Mouse (Mus musculus): ENCODE data around the gene Khk. TPM values are rescaled to one million over a fixed set of nuclear protein-coding genes. Genes with fewer than 3 reads are reported as not detected.
"Not testable (repeated sequence)": the region's sequence is repeated elsewhere in the genome, so short reads cannot be mapped to it uniquely, and the experiment has no call there.

The Khk gene
- total RNA-seq (2021), result 10 to 100 TPM; 14.4 TPM

DNA sequence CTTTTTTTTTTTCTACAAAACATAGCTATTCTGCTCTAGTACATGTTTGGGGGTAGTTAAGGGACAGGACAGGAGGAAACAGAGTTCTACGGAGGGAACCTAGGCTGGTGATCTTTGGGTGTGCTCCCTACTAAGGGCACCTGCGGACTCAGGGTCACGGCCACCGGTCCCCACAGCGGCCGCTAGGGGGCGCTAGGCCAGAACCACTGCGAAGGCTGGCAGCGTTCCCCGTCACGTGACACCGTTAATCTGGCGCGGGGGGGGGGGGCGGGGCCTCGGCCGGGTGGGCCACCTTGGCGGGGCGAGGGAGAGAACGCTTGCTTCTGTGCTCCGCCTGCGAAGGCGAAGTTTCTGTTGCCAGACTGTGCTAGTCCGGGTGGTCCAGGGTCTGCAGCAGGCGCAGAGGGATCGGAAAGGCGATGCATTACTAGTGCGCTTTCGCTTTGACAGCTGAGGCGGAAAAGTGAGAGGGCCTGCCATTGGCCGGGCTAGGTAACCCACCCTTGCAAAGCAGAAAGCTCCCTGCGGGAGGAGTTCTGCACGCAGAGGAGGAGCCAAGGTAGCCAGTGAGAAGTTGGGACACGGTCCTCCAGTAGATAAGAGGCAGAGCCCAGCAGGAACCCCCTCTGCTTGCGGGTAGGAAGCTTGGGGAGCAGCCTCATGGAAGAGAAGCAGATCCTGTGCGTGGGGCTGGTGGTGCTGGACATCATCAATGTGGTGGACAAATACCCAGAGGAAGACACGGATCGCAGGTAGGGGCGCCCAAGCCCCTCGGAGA is at the start of gene Khk:
Khk (plus strand) TSS at position 176 of the 778 bp plus-strand sequence.
- DNase-seq (ENCODE audit: low spot score in 2 of 2), result peak; percentile 84 to 87
- intact Hi-C loops (cut with DNase I), result no loop called here

DNA sequence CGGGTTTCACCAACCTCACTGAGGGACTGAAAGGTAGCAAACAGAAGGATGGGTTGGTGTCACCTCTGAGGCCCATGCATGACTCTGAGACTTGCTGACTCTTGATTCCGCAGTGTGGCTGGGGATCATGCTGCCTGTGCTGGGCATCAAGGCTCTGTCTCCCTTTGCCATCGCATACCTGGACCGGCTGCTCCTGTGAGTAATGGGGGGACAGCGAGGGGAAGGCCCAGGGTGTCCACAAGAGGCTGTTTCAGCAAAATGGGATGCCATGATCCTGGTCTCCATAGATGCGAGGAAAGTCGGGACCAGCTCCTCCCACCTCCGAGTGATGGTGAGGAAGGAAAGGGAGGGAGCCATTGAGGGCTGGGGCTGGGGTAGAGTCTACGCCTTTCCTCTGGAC is 48.7 kb upstream of the Khk start:
- intact Hi-C loops (cut with DNase I), result no loop called here
- DNase-seq (ENCODE audit: low spot score in 2 of 2), result no peak

DNA sequence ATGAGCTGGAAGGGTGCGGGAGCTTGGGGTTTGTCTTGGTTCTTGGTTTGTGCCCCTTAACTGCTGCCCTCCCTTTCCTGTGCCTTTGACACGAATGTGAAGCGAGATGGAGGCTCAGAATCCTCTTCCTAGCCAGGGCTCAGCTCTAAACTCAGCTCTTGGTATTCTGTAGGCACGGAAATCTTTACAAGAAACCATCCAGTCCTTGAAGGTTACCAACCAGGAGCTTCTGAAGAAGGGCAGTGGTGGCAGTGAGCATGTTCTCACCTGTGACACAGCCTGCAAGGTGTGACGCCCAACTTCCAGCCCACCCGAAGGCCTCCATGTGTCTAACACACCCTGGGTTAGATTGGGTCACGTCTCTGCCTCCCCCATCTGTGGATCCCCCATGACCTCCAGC is 46.9 kb upstream of the Khk start:
- no peak for DNase-seq (ENCODE audit: low spot score in 2 of 2)
- intact Hi-C loops (cut with DNase I), result no loop called here

DNA sequence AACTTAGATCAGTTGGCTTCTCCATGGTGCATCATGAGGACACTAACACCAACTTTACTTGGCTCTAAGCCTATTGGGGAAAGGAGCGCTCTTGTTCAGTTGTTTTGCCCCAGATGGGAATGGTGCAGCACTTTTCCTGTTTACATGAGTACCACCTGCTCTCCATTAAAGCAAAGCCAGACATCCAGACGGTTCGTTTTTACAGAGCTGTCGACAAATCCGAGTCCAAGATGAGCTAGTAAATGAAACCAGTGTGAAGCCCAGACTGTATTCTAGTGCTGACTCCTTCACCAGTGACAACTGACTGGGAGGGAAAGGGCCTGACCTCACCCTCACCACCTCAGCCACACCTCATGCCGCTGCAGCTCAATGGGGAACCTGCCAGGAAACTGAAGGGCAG is 42.6 kb upstream of the Khk start:
- no peak for DNase-seq (ENCODE audit: low spot score in 2 of 2)

GRCm38 (mm10) chr5:30879347-30879943 is 41.8 kb upstream of the Khk start:
- intact Hi-C loops (cut with DNase I), result no loop called here
- DNase-seq (ENCODE audit: low spot score in 2 of 2), result no peak

More for the DNA sequence above, 42.6 kb upstream of the Khk start:
- intact Hi-C loops (cut with DNase I), result no loop called here

GRCm38 (mm10) chr5:30881839-30882238 is 39.4 kb upstream of the Khk start:
- intact Hi-C loops (cut with DNase I), result not testable (repeated sequence)

DNA sequence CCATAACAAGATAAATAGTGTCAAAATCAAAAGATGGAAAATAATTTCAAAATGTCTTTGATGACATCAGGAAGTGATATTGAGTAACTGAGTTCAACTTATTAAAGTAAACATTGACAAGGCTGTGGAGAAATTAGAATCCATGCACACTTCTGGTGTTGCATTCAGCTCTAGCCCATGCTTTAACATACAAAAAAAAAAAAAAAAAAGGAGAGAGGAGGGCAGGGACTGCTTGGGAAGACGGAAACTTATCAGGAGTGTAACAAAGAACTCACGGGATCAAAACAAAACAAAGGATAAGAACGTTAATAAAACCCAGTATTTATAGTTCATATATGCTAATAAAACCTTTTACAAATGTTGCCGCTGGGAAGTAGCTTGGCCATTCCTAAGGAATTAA is 35.0 kb upstream of the Khk start:
- intact Hi-C loops (cut with DNase I), result loop anchor here (5.0 kb wide), 1 partner anchor 79 kb away; no protein-coding TSS in a partner anchor
- no peak for DNase-seq (ENCODE audit: low spot score in 2 of 2)

More at GRCm38 (mm10) chr5:30881839-30882238, 39.4 kb upstream of the Khk start:
- DNase-seq (ENCODE audit: low spot score in 2 of 2), result not testable (repeated sequence)

DNA sequence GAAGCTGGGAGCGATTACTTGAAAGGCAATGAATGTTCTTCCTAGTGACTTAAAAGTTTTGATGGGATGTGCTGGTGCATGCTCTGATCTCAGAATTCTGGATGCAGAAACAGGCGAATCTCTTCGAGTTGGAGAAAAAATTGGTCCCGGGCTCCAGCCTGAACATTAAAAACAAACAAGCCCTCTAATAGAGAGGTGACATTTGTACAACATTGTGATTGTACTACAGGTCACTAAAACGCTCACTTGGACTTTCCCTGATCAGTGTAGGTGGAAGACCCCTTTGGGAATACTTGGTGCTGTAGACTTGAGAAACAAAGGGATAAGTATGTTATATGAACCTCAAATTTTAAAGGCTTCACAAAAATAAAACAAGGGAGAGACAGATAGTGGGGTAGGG is 34.5 kb upstream of the Khk start:
- no peak for DNase-seq (ENCODE audit: low spot score in 2 of 2)
- intact Hi-C loops (cut with DNase I), result loop anchor here (5.0 kb wide), 1 partner anchor 79 kb away; no protein-coding TSS in a partner anchor

DNA sequence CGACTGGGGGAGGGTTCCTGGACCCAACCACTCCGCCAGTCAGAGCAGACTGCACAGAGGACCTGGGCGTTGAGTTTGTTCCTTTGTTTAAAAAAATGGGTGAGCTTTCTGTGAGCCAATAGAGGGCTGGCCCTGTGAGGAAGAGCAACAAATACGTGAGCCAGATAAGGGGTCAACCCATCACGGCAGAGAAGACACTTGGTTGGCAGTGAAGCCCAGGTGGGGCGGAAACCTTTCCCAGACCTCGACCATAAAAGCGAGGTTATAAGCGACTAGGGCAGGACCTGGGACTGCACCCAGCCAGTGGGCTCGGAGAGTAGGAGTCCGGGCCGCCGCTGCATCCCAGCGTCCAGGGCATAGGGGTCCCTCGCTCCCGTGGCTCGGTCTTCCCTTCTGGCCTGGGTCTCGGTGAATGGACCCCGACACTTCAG is 33.9 kb upstream of the Khk start:
- intact Hi-C loops (cut with DNase I), result loop anchor here (5.0 kb wide), 1 partner anchor 80 kb away; no protein-coding TSS in a partner anchor

GRCm38 (mm10) chr5:30887858-30888336 is 33.3 kb upstream of the Khk start:
- peak; percentile 92 to 95 for DNase-seq (ENCODE audit: low spot score in 2 of 2)

More for the DNA sequence above, 33.9 kb upstream of the Khk start:
- DNase-seq (ENCODE audit: low spot score in 2 of 2), result peak in 1 of 2 experiments; percentile 55

GRCm38 (mm10) chr5:30888337-30889087 is 32.7 kb upstream of the Khk start, which contains the start of gene Agbl5:
Agbl5 (plus strand) TSS chr5:30888694.
- peak; percentile 95 for DNase-seq (ENCODE audit: low spot score in 2 of 2)
- intact Hi-C loops (cut with DNase I), result loop anchor here (5.0 kb wide), 1 partner anchor 81 kb away; no protein-coding TSS in a partner anchor

More at GRCm38 (mm10) chr5:30887858-30888336, 33.3 kb upstream of the Khk start:
- intact Hi-C loops (cut with DNase I), result loop anchor here (5.0 kb wide), 1 partner anchor 81 kb away; no protein-coding TSS in a partner anchor

DNA sequence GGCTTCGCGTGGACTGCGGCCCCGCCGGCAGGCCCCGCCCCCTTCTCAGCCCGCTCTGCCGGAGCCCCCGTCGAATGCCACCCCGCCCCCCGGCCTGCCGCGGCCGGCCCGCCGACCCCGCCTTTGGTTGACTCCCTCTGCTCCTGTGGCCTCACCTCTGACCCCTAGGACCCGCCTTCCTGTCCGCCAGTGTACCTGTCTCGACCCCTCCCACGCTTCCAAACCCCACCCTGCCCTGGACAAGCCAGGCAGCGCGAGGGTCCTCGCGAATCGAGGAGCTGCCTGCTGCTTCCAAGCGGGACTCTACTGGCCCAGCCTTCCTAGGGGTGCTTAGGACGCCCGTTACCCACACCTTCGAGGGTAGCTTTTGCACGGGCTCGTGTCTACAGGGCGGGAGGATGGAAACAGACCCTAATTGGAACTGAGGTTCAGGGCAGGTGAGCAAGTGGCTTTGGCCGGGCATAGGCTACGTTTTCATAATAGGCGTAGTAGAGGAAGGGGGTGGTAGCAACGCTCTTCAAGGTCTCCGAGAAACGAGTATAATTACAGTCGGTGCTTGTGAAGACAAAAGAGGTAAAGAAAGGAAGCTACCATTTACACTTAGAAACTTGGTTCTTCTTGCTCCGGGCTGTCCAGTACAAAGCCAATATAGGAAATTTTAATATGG is 32.0 kb upstream of the Khk start:
- intact Hi-C loops (cut with DNase I), result loop anchor here (5.0 kb wide), 1 partner anchor 82 kb away; no protein-coding TSS in a partner anchor
- peak in 1 of 2 experiments; percentile 47 for DNase-seq (ENCODE audit: low spot score in 2 of 2)

GRCm38 (mm10) chr5:30890375-30890774 is 30.9 kb upstream of the Khk start:
- DNase-seq (ENCODE audit: low spot score in 2 of 2), result no peak
- intact Hi-C loops (cut with DNase I), result no loop called here

DNA sequence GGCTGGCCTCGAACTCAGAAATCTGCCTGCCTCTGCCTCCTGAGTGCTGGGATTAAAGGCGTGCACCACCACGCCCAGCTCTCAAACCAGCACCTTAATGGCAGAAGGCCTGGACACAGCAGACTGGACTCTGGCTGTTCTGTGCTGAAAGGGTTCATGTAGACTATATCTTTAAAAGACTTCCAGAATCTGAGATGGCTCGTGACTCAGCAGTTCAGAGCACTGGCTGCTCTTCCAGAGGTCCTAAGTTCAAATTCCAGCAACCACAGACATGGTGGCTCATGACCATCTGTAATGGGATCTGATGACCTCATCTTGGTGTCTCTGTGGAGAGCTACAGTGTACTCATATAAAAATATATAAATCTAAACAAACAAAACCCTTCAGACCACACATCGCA is 19.4 kb upstream of the Khk start:
- intact Hi-C loops (cut with DNase I), result no loop called here
- DNase-seq (ENCODE audit: low spot score in 2 of 2), result no peak

DNA sequence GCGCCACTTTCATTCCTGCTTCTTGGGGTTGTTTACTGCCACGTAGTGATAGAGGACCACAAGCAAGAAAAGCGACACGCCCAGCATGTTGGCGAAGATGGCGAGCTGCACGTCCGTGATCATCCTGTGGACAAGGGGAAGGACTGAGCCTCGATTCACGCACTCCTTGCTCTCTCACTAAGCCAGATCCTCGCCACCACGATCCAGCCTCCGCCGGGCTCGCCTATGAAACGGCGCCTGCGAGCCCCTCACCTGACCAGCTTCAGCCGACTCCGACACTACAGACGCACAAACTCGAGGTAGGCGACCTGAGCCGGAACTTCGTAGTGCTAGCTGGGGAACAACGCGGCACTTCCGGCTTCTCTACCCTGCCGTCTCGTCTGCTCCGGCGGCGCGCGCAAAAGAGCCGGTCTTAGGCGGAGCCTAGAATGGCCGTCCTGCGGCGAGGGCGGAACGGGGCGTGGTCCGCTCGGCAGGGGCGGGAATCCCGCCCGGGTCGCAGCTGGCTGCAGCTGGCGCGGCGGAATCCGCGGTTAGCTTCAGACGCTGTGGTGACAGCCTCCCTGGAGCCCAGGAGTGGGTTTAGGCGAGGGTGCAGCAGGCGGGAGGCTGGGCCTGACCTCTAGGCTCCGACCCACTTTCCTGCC is 13.7 kb upstream of the Khk start, which contains the start of gene Ost4:
Ost4 (minus strand) TSS at position 376 of the 647 bp plus-strand sequence.
- peak; percentile 96 to 97 for DNase-seq (ENCODE audit: low spot score in 2 of 2)
- intact Hi-C loops (cut with DNase I), result no loop called here

DNA sequence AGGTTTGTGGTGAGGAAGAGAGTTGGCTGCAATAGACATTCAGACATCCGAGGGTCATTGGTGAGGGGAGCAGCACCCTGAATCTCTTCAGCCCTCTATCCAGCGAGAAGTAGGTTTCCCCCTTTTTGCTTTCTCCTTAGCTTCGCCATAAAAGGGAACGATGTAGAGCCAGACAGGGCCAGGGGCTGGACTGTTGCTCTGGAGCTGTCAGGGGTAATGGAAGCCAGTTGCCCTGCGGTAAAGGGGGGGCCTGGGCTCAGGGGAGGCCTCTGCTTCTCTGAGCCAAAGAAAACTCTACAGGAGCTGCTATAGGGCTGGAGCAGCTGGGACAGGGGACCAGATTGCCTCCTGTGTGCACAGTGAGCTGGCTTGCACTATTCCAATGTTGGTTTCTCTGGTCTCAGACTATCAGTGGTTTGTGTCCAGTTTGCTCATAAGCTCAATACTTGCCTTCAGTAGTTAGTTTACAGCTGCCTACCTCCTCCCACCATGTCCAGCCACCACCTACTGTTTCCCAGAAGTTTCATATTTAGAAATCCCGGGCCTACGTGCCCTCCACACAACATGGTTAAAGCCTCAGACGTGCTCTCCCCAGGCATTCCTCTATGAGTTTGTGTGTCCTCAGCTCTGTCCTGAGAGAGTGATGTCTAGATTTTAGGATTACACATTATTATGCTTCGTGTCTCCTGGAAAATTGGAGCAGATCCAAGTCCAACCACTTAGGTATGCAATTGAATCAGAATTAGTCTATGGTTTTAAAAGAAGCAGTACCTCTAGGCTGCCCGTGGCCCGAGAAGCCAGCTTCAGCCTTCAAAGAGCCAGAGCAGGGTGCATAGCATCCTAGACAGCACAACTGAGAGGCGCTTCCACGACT is 12.6 kb upstream of the Khk start:
- intact Hi-C loops (cut with DNase I), result no loop called here
- no peak for DNase-seq (ENCODE audit: low spot score in 2 of 2)

DNA sequence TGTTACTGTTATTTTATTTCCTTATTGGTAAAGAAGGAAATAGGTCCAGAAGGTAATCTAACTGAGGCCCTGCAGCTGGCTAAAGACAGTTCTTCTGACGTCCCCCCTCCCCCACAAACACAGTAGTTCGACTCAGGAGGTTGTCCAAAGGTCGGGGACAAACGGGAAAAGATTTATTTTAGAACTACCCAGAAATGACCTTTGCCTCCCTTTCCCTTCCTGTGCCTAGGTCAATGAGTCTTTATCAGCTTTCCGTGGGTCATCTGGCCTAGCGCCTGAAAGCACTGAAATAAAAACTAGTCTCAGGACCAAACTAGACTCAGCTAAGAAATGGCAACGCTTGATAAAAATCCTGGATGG is 12.0 kb upstream of the Khk start:
- DNase-seq (ENCODE audit: low spot score in 2 of 2), result no peak
- intact Hi-C loops (cut with DNase I), result no loop called here

DNA sequence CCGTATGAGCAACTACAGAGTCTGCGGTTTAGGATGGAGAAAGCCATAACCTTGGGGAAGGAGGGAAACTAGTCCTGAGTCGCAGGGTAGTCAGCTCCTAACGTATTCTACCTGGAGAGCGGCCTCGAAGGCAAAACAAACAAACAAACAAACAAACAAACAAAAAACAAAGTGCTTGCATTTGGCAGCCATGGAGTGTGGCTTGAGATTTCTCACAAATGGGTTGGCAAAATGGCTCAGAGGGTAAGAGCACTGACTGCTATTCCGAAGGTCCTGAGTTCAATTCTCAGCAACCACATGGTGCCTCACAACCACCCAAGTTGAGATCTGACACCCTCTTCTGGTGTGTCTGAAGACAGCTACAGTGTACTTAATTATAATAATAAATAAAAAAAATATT is 11.4 kb upstream of the Khk start:
- intact Hi-C loops (cut with DNase I), result loop anchor here (10.0 kb wide), 1 partner anchor 195 kb away; the partner anchor contains the start of gene Dpysl5
- DNase-seq (ENCODE audit: low spot score in 2 of 2), result no peak
